ENCODE assay signal across 18 mouse cellular contexts in the genomic region with DNA sequence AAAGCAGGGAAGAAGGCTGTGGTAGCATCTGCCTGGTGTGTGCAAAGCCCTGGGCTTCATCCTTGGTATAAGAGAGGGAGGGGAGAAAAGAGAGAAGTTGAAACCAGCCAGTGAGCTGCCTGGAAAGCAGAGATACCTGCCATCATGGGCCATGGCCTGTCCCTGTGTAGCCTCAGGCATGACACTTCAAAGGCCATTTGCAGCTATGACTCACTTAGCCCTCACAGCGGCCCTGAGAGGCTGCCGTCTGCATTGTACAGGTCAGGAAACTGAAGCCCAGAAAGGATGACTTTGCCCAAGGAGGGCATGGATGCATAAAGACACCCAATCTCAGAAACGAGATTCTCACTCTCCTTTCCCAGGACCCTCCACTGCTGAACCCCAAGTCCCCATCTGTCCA. TPM values are rescaled to one million over a fixed set of nuclear protein-coding genes. Genes with fewer than 3 reads are reported as not detected.
DNase-seq lines count a peak whose midpoint lies in the region; ATAC-seq and TF ChIP-seq lines count a peak whose summit lies in the region.
"Had no signal": no experiment of that assay in that cellular context is flagged by ENCODE, and none has a peak within 500 bp of the region (broad histone marks: within the 10 kb centered on the region; RNA-seq: fewer than 3 reads in every experiment).

No protein-coding gene starts in this region.

- no peak overlapping the region for H3K4me2 ChIP-seq in intestine, postnatal 0 days (replicated peaks; ENCODE audit: low read depth)
- H3K4me2 ChIP-seq: embryonic facial prominence, embryonic 13.5 days had no signal

- H3K4me3 ChIP-seq in left cerebral cortex, adult 2 months, result no peak overlapping the region
- no peak overlapping the region for H3K4me3 ChIP-seq in embryonic facial prominence, embryonic 10.5 days
- no peak overlapping the region for H3K4me3 ChIP-seq in intestine, postnatal 0 days (ENCODE audit: low read depth, low read length)
- H3K4me3 ChIP-seq: embryonic facial prominence, embryonic 13.5 days had no signal

- no peaks in the 10 kb centered on the region for H3K36me3 ChIP-seq in embryonic facial prominence, embryonic 10.5 days (replicated peaks)
- H3K36me3 ChIP-seq in intestine, postnatal 0 days (ENCODE audit: control insufficient read depth, insufficient read depth), result no peaks in the 10 kb centered on the region
- H3K36me3 ChIP-seq: embryonic facial prominence, embryonic 13.5 days had no signal

- no peak for TF ChIP-seq CTCF in left cerebral cortex, adult 2 months (IDR thresholded peaks at IDR 0.05)
- no peak for TF ChIP-seq CTCF in intestine, postnatal 0 days (IDR thresholded peaks at IDR 0.05; ENCODE audit: low read depth)

- 45% methylated on average over 3 of the region's 3 CpGs for WGBS in embryonic facial prominence, embryonic 10.5 days
- 43% methylated on average over 3 of the region's 3 CpGs for WGBS in intestine, postnatal 0 days

- H3K9ac ChIP-seq in intestine, postnatal 0 days (ENCODE audit: low read depth, low read length), result no peak overlapping the region
- H3K9ac ChIP-seq: embryonic facial prominence, embryonic 13.5 days; liver, embryonic 14.5 days had no signal

- intact Hi-C loops in left cerebral cortex, adult 2 months (cut with DNase I), result no loop called here
- intact Hi-C loops in left cerebral cortex, postnatal 10 days (cut with DNase I), result no loop called here

- H3K4me1 ChIP-seq in embryonic facial prominence, embryonic 10.5 days, result peaks cover 94% of the 10 kb centered on the region
- no peaks in the 10 kb centered on the region for H3K4me1 ChIP-seq in intestine, postnatal 0 days (replicated peaks; ENCODE audit: control insufficient read depth, insufficient read depth, low read length)

- H3K27ac ChIP-seq in left cerebral cortex, adult 2 months, result peak overlapping the region; percentile 95
- 0 out of 2 replicates have a peak overlapping the region, but pooled peaks have one; percentile 16 for H3K27ac ChIP-seq in embryonic facial prominence, embryonic 10.5 days (replicated peaks)
- no peak overlapping the region for H3K27ac ChIP-seq in intestine, postnatal 0 days (ENCODE audit: low read depth, low read length)
- H3K27ac ChIP-seq: embryonic facial prominence, embryonic 13.5 days; liver, embryonic 14.5 days; stomach, postnatal 0 days had no signal

- no peak for ATAC-seq in cerebellum, adult (ENCODE audit: insufficient number of reproducible peaks, low FRiP score, low TSS enrichment)
- no peak for ATAC-seq in intestine, postnatal 0 days
- ATAC-seq: forebrain, embryonic 16.5 days had no signal

- peak; percentile 40 for DNase-seq in cerebellum, adult 9-11 months
- DNase-seq in left cerebral cortex, adult 2 months (ENCODE audit: extremely low spot score in 1 of 2, low spot score in 2 of 2), result no peak
- DNase-seq in left cerebral cortex, postnatal 10 days (ENCODE audit: extremely low spot score in 1 of 2, low spot score in 2 of 2), result no peak
- DNase-seq in adrenal gland, adult 2 months, result peak; percentile 90
- DNase-seq in embryonic facial prominence, embryonic 10.5 days (ENCODE audit: low spot score), result no peak
- no peak for DNase-seq in thymus, postnatal 14 days
- DNase-seq: gastrocnemius, postnatal 25 days; kidney, postnatal 36 days; layer of hippocampus, adult 9-11 months; midbrain, embryonic 14.5 days; retina, postnatal 1 day had no signal

- no peaks in the 10 kb centered on the region for H3K9me3 ChIP-seq in embryonic facial prominence, embryonic 10.5 days
- no peaks in the 10 kb centered on the region for H3K9me3 ChIP-seq in intestine, postnatal 0 days (ENCODE audit: control insufficient read depth)
- H3K9me3 ChIP-seq: embryonic facial prominence, embryonic 13.5 days had no signal

- H3K27me3 ChIP-seq in embryonic facial prominence, embryonic 10.5 days (replicated peaks; ENCODE audit: low read depth, poor library complexity, severe bottlenecking), result peaks cover 100% of the 10 kb centered on the region
- peaks cover 35% of the 10 kb centered on the region for H3K27me3 ChIP-seq in intestine, postnatal 0 days (replicated peaks; ENCODE audit: control insufficient read depth, insufficient read depth, low read length)

RNA-seq across cellular contexts. Expression of a gene that starts 13.4 kb away (rescaled TPM):
- 100 to 1,000 TPM; 308 to 318 TPM for total RNA-seq in left cerebral cortex, adult 2 months (2021)
- total RNA-seq in left cerebral cortex, postnatal 10 days (2021), result 100 to 1,000 TPM; 281 to 294 TPM
- total RNA-seq in adrenal gland, adult 2 months (2021), result 10 to 100 TPM; 11.2 to 13.9 TPM
- polyA plus RNA-seq in adrenal gland, adult 2 months (2012; rRNA removed), result 13.8 and 17.9 TPM in 2 replicates
- 0.72 and 0.80 TPM in 2 replicates for polyA plus RNA-seq in embryonic facial prominence, embryonic 10.5 days (2016; fragmentation: Nextera tagmentation; extraction: Ambion mirVana)
- polyA plus RNA-seq in intestine, postnatal 0 days (2015; fragmentation: Nextera tagmentation; extraction: Ambion mirVana), result 0.18 and 0.24 TPM in 2 replicates
- total RNA-seq: megakaryocyte progenitor cell, adult 5-6 weeks had no signal

Comparison
In these comparisons a context has a peak if more than half of its experiments do, and no peak if none do; other contexts are left out.
1. DNase-seq: peak in cerebellum, adult 9-11 months (single experiment) and adrenal gland, adult 2 months (single experiment); none in left cerebral cortex, adult 2 months (0 of 2), left cerebral cortex, postnatal 10 days (0 of 2), embryonic facial prominence, embryonic 10.5 days (single experiment) and thymus, postnatal 14 days (single experiment).
2. RNA of a gene that starts 13.4 kb away (total RNA-seq): 308 to 318 TPM in left cerebral cortex, adult 2 months and 281 to 294 TPM in left cerebral cortex, postnatal 10 days; 11.2 to 13.9 TPM in adrenal gland, adult 2 months; every median in the first group is over 10 times any median in the second.